In genomic region chr13:58188412-58188811, GRCm38 (mm10) we compare ENCODE assay signal across 8 mouse cellular contexts. TPM values are rescaled to one million over a fixed set of nuclear protein-coding genes. Genes with fewer than 3 reads are reported as not detected.
DNase-seq lines count a peak whose midpoint lies in the region; ATAC-seq and TF ChIP-seq lines count a peak whose summit lies in the region.

No protein-coding gene starts in this region.

- H3K4me1 ChIP-seq in liver, embryonic 16.5 days (ENCODE audit: control insufficient read depth, low read depth, low read length) = no peaks in the 10 kb centered on the region
- peaks cover 9% of the 10 kb centered on the region for H3K4me1 ChIP-seq in olfactory bulb, adult 2 months (ENCODE audit: control insufficient read depth, insufficient read depth, low read length)
- H3K4me1 ChIP-seq in thymus, adult 2 months (replicated peaks; ENCODE audit: control insufficient read depth, insufficient read depth, low read length) = no peaks in the 10 kb centered on the region

- ATAC-seq in liver, embryonic 16.5 days (ENCODE audit: low read depth) = peak; percentile 57

- TF ChIP-seq CTCF in olfactory bulb, adult 2 months (IDR thresholded peaks at IDR 0.05; ENCODE audit: insufficient read depth, low read depth, low read length) = peak; percentile 81
- peak; percentile 74; the same call in 1 of the 2 replicates for TF ChIP-seq CTCF in thymus, adult 2 months (IDR thresholded peaks at IDR 0.05; ENCODE audit: borderline replicate concordance, control insufficient read depth, extremely low read depth, insufficient read depth, low read length, poor library complexity)

- TF ChIP-seq POLR2A in olfactory bulb, adult 2 months (IDR thresholded peaks at IDR 0.05; ENCODE audit: insufficient read depth, low read depth, low read length) = no peak
- no peak for TF ChIP-seq POLR2A in thymus, adult 2 months (IDR thresholded peaks at IDR 0.05; ENCODE audit: control insufficient read depth, extremely low read depth, insufficient read depth, low read length, poor library complexity)

- WGBS in liver, embryonic 16.5 days (ENCODE audit: insufficient replicate concordance) = 54% methylated on average over 4 of the region's 4 CpGs
- WGBS in olfactory bulb, adult 2 months = 60% methylated on average over 4 of the region's 4 CpGs
- 60% methylated on average over 4 of the region's 4 CpGs for WGBS in thymus, adult 2 months

- H3K4me3 ChIP-seq in liver, embryonic 16.5 days (ENCODE audit: low read depth, low read length) = no peak overlapping the region
- H3K4me3 ChIP-seq in olfactory bulb, adult 2 months (ENCODE audit: insufficient read depth, low read depth, low read length) = no peak overlapping the region
- no peak overlapping the region for H3K4me3 ChIP-seq in thymus, adult 2 months (ENCODE audit: control insufficient read depth, insufficient read depth, low read length)

- H3K9ac ChIP-seq in liver, embryonic 16.5 days (ENCODE audit: low read depth, low read length) = no peak overlapping the region

- peaks cover 26% of the 10 kb centered on the region for H3K36me3 ChIP-seq in liver, embryonic 16.5 days (ENCODE audit: control insufficient read depth, insufficient read depth)
- H3K36me3 ChIP-seq in thymus, adult 2 months (ENCODE audit: control insufficient read depth, insufficient read depth, low read length) = peaks cover 50% of the 10 kb centered on the region

- no peak overlapping the region for H3K4me2 ChIP-seq in liver, embryonic 16.5 days (ENCODE audit: low read depth, low read length)

- H3K27me3 ChIP-seq in liver, embryonic 16.5 days (ENCODE audit: control insufficient read depth, insufficient read depth, low read depth, low read length) = no peaks in the 10 kb centered on the region
- H3K27me3 ChIP-seq in thymus, adult 2 months (ENCODE audit: control insufficient read depth, insufficient read depth, low read length) = no peaks in the 10 kb centered on the region

- peak; percentile 90 for DNase-seq in CD4-positive, CD25-positive, alpha-beta regulatory T cell, adult 2 months (ENCODE audit: low read depth, low spot score)
- DNase-seq in adrenal gland, postnatal 10 days = peak; percentile 93
- peak; percentile 69 for DNase-seq in embryo, embryonic 11.5 days (ENCODE audit: low read depth, low spot score)
- peak; percentile 71 for DNase-seq in heart, adult 8-10 months (ENCODE audit: low spot score)
- peak; percentile 87 to 96 for DNase-seq in kidney, postnatal 36 days
- DNase-seq in thymus, adult 2 months = peak; percentile 92

- no peaks in the 10 kb centered on the region for H3K9me3 ChIP-seq in liver, embryonic 16.5 days (replicated peaks; ENCODE audit: control insufficient read depth, low read length)

- H3K27ac ChIP-seq in liver, embryonic 16.5 days (ENCODE audit: low read length) = no peak overlapping the region
- no peak overlapping the region for H3K27ac ChIP-seq in olfactory bulb, adult 2 months (ENCODE audit: insufficient read depth, low read depth, low read length)
- no peak overlapping the region for H3K27ac ChIP-seq in thymus, adult 2 months (ENCODE audit: control insufficient read depth, insufficient read depth, low read length)

RNA-seq across cellular contexts. Expression of gene Ubqln1, which starts 27.0 kb away (rescaled TPM):
- 10 to 100 TPM; 89.6 to 93.1 TPM for total RNA-seq in adrenal gland, postnatal 10 days (2021)
- 10 to 100 TPM; 46.8 to 51.6 (median 48.3) TPM for total RNA-seq in heart, adult 8-10 months (2022)
- 36.2 and 38.0 TPM in 2 replicates for polyA plus RNA-seq in liver, embryonic 16.5 days (2015; fragmentation: Nextera tagmentation; extraction: Ambion mirVana)
- 142 TPM in 1 of 2 replicates, not detected in the other for polyA plus RNA-seq in olfactory bulb, adult 2 months (2012; ENCODE audit: insufficient read depth, insufficient read length, low replicate concordance, missing spikeins)
- 161 and 171 TPM in 2 replicates for polyA plus RNA-seq in thymus, adult 2 months (2012; rRNA removed)

RNA-seq across cellular contexts. Expression of gene Idnk, which starts 31.0 kb away (rescaled TPM):
- 10 to 100 TPM; 43.8 to 48.6 TPM for total RNA-seq in adrenal gland, postnatal 10 days (2021)
- total RNA-seq in heart, adult 8-10 months (2022) = 10 to 100 TPM; 21.2 to 26.2 (median 24.6) TPM
- polyA plus RNA-seq in liver, embryonic 16.5 days (2015; fragmentation: Nextera tagmentation; extraction: Ambion mirVana) = 18.3 and 18.9 TPM in 2 replicates
- polyA plus RNA-seq in olfactory bulb, adult 2 months (2012; ENCODE audit: insufficient read depth, insufficient read length, low replicate concordance, missing spikeins) = not detected in 2 replicates
- 53.4 and 57.2 TPM in 2 replicates for polyA plus RNA-seq in thymus, adult 2 months (2012; rRNA removed)
